Mouse (Mus musculus): ENCODE measurements around the gene Srsf7.
A peak's percentile ranks its signal among the peaks of the same experiment; 100 is the strongest.
"Not testable (repeated sequence)": the region's sequence is repeated elsewhere in the genome, so short reads cannot be mapped to it uniquely, and the experiment has no call there.

Srsf7 gene

GRCm38 (mm10) chr17:80206671-80207581 lies at the start of gene Srsf7, which contains the start of gene Ttc39d:
Srsf7 (minus strand) TSS chr17:80207307.
Ttc39d (plus strand) TSS chr17:80207460.
- DNase-seq (ENCODE audit: low spot score in 2 of 2) = peak; percentile 98

GRCm38 (mm10) chr17:80255208-80255607 lies 48.1 kb upstream of the Srsf7 start:
- DNase-seq (ENCODE audit: low spot score in 2 of 2) = peak; percentile 78 to 88

DNA sequence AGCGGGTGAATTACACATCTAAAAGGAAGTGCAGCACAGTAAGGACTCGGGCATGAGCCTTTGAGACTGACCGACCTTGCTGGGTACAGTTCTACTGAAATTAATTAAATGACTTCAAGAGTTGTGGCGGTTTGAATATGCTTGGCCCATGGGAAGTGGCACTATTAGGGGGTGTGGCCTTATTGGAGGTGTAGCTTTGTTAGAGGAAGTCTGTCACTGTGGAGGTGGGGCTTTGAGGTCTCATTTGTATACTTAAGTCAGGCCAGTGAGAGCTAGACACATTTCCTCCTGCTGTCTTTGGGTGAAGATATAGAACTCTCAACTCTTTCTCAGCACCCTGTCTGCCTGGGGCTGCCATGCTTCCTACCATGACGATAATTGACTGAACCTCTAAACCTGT lies 47.3 kb upstream of the Srsf7 start:
- DNase-seq (ENCODE audit: low spot score in 2 of 2) = no peak

DNA sequence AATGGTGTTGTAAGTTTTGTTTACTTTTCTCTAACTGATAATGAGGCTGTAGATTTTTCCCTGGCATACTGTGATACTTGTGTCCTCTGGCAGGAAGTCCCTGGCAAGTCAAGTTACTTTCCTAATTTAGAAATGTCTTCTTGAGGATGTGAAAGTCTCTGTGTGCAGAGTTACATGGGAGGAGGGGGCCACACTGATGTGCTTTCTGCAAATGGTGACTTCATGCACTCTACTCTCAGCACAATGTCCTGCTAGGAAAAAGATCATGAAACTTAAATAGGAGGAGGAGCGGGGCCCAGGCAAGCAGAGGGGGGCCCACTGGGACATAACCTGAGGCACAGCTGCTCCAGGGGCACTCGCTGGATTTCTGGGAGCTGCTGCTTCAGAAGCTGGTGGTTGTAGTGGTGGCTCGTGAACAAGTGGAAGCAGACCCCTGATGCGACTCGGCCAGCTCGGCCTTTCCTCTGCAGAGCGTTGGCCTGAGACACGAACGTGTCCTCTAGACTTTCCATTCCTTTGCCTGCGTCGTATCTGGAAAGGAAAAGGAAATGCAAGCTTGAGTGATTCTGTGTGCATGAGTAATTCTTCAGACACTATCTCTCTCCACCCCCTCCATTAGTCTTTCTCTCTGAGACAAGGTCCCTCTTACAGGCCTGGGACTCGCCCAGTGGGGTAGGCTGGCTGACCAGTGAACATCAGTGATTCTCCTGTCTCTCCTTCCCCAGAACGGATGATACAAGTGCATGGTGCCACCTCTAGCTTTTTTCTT lies 45.8 kb upstream of the Srsf7 start:
- DNase-seq (ENCODE audit: low spot score in 2 of 2) = peak; percentile 10 to 15

- no peak for DNase-seq (ENCODE audit: low spot score in 2 of 2)
These were observed 36.0 kb upstream of the Srsf7 start for GRCm38 (mm10) chr17:80243116-80243515.

GRCm38 (mm10) chr17:80241594-80241993 lies 34.5 kb upstream of the Srsf7 start:
- DNase-seq (ENCODE audit: low spot score in 2 of 2) = no peak

DNA sequence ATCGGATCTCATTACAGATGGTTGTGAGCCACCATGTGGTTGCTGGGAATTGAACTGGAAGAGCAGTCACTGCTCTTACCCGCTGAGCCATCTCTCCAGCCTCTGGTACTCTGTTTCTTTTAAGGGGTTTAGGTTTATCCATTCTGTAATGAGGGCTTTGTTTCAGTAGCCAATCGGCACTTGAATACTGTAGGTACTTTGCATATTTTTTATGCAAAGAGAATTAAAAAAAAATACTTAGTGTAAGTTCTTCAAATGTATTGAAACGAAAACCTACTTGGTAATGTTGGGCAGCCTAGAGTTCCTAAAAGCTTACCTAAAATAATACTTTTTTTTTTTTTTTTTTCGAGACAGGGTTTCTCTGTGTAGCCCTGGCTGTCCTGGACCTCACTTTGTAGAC lies 30.4 kb upstream of the Srsf7 start:
- no peak for DNase-seq (ENCODE audit: low spot score in 2 of 2)

- no peak for DNase-seq (ENCODE audit: low spot score in 2 of 2)
These were observed 29.7 kb upstream of the Srsf7 start for GRCm38 (mm10) chr17:80236805-80237204.

- DNase-seq (ENCODE audit: low spot score in 2 of 2) = no peak
These were observed 28.4 kb upstream of the Srsf7 start for GRCm38 (mm10) chr17:80235477-80235876.

DNA sequence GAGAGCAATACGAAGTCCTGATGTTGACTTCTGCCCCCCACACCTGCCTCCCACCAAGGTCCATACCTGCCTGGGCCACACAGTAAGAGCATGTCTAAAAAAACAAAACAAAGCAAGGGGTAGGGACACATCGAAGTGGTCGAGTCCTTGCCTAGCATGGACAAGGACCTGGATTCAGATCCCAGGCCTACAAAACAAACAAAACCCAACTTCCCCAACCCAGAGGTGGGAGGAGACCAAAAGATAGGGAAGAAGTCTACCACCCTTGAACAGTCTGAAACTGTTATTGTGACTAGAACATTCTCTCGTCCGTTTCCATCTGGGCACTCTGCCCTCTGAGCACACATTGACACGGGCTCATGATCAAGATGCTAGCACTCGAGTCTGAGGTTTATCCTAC lies 27.3 kb upstream of the Srsf7 start:
- DNase-seq (ENCODE audit: low spot score in 2 of 2) = no peak

GRCm38 (mm10) chr17:80233844-80234243 lies 26.7 kb upstream of the Srsf7 start:
- DNase-seq (ENCODE audit: low spot score in 2 of 2) = no peak

- DNase-seq (ENCODE audit: low spot score in 2 of 2) = no peak
These were observed 22.3 kb upstream of the Srsf7 start for GRCm38 (mm10) chr17:80229396-80229795.

GRCm38 (mm10) chr17:80225142-80225541 lies 18.0 kb upstream of the Srsf7 start:
- not testable (repeated sequence) for DNase-seq (ENCODE audit: low spot score in 2 of 2)

- peak; percentile 84 to 86 for DNase-seq (ENCODE audit: low spot score in 2 of 2)
These were observed 17.4 kb upstream of the Srsf7 start, which contains the start of gene Gemin6 for GRCm38 (mm10) chr17:80224326-80225116. Gemin6 (plus strand) TSS chr17:80224441.

- no peak for DNase-seq (ENCODE audit: low spot score in 2 of 2)
These were observed 16.7 kb upstream of the Srsf7 start for GRCm38 (mm10) chr17:80223829-80224228.

- DNase-seq (ENCODE audit: low spot score in 2 of 2) = no peak
These were observed 15.0 kb upstream of the Srsf7 start for GRCm38 (mm10) chr17:80221890-80222628.

DNA sequence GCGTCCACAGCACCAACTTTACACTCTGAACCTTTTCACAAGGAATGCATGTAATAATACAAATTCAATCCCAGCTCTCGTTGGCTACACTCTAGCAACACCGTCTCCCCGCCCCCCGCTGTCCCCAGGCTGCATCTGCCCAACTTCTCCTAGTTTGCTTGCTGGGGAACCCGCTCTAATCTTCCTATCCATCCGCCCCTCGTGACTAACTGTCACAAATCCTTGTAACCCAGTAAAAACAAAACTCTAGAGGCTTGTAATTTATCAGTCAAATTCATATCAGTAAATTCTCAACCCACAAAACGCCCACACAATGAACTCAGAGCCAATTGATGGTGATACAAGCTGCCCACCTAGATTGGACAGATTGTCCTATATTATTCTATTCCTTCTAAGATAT lies 14.1 kb upstream of the Srsf7 start:
- DNase-seq (ENCODE audit: low spot score in 2 of 2) = no peak

DNA sequence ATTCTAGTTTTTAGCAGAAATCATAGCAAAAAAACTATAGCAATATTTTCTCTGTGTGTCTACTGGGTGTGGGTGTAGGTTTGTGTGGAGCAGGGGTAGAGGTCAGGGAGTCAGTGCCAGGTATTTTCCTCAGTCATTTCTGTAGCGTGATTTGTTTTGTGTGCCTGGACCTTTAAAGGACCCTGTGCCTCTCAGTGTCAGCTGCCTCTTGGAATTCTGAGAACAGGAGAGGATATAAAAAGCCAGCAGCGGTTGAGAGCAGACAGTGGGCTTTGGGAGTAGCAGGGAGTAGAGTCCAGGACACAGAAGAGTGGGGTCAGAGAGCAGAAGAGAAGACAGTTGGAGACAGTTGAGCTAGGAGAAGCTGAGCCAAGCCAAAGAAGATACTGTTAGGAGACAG lies 13.0 kb upstream of the Srsf7 start:
- DNase-seq (ENCODE audit: low spot score in 2 of 2) = no peak

DNA sequence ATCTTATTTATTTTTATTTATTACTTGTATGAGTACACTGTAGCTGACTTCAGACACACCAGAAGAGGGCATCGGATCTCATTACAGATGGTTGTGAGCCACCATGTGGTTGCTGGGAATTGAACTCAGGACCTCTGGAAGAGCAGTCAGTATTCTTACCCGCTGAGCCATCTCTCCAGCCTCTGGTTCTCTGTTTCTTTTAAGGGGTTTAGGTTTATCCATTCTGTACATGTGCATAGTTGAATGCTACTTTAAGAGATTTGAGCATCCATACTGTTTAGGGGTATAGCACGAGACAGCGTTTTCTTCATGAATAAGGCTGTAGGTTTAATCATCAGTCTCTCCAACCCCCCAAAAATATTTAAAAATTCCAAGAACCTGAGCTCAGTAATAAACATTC lies 6.9 kb upstream of the Srsf7 start:
- DNase-seq (ENCODE audit: low spot score in 2 of 2) = not testable (repeated sequence)

- DNase-seq (ENCODE audit: low spot score in 2 of 2) = no peak
These were observed 821 bp downstream of the Srsf7 start for GRCm38 (mm10) chr17:80206301-80206670.

DNA sequence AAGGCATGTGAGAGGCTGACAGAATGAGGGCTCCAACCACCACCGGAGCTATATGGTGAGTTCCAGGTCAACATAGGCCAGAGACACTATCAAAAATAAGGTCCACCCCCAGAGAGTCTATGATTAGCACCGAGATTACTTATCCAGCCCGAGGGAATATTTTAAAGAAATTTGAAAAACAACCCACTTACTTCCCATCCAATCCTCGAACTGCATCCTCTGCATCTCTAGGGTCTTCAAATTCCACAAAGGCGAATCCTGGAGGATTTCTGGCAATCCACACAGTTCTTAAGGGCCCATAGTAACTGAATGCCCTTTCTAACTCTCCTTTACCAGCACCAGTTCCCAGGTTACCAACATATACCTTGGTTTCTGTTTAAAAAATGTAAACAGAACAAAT lies 1.4 kb downstream of the Srsf7 start:
- no peak for DNase-seq (ENCODE audit: low spot score in 2 of 2)

Measured in heart, adult 9 months (tissue).